Mouse (Mus musculus) heart, embryonic 16.5 days (tissue): Measurements from ENCODE around the gene Gclm. TPM values are rescaled to one million over a fixed set of nuclear protein-coding genes. Genes with fewer than 3 reads are reported as not detected.
"Not testable (repeated sequence)": the region's sequence is repeated elsewhere in the genome, so short reads cannot be mapped to it uniquely, and the experiment has no call there.

ENCODE experiments used
- ATAC-seq: fragments of 200-750 bp; cut with Nextera tagmentation; replicated peaks from 2 replicates; pipeline ENCODE4 v1.8.0; 2017; ENCODE audit warnings: moderate number of reproducible peaks; ENCODE audit not compliant: insufficient read depth, low FRiP score; ENCODE audit errors: extremely low read depth
- H3K27ac ChIP-seq: fragments of 300-500 bp; sonication (generic); 2 replicates; pipeline ENCODE4 v1.5.1; 2014; ENCODE audit warnings: mild to moderate bottlenecking, low read length, control low read depth, moderate library complexity
- H3K27me3 ChIP-seq: fragments of 300-500 bp; sonication (generic); 2 replicates; pipeline ENCODE4 v1.6.1; 2014; ENCODE audit warnings: low read length, mixed read lengths; ENCODE audit not compliant: control insufficient read depth, insufficient read depth
- H3K36me3 ChIP-seq: fragments of 300-500 bp; sonication (generic); 2 replicates; pipeline ENCODE4 v1.6.1; 2014; ENCODE audit not compliant: control insufficient read depth, insufficient read depth
- H3K4me1 ChIP-seq: fragments of 300-500 bp; sonication (generic); 2 replicates; pipeline ENCODE4 v1.6.1; 2014; ENCODE audit warnings: low read length, mixed read lengths; ENCODE audit not compliant: control insufficient read depth, insufficient read depth
- H3K4me2 ChIP-seq: fragments of 300-500 bp; sonication (generic); 2 replicates; pipeline ENCODE4 v1.6.1; 2014; ENCODE audit warnings: low read depth, mild to moderate bottlenecking, control low read depth, low read length
- H3K4me3 ChIP-seq: fragments of 300-500 bp; sonication (generic); 2 replicates; pipeline ENCODE4 v1.5.1; 2014; ENCODE audit warnings: mild to moderate bottlenecking, control low read depth, low read length
- H3K9ac ChIP-seq: fragments of 300-500 bp; sonication (generic); 2 replicates; pipeline ENCODE4 v1.6.1; 2014; ENCODE audit warnings: low read length, control low read depth
- H3K9me3 ChIP-seq: fragments of 300-500 bp; sonication (generic); replicated peaks from 2 replicates; pipeline ENCODE4 v1.6.1; 2016; ENCODE audit warnings: low read length; ENCODE audit not compliant: control insufficient read depth
- WGBS: fragments of 180-500 bp; shearing (Covaris S2); extraction: QIAGEN DNeasy Blood & Tissue Kit; methylation state at CpG from one replicate; pipeline ENCODE4 v1.1.7; 2014; 5-methylcytosine and 5-hydroxymethylcytosine counted together
- polyA plus RNA-seq: library from polyadenylated mRNA; unstranded; fragments of >200 nt; fragmentation: Nextera tagmentation; extraction: Ambion mirVana; gene quantifications from 2 replicates; pipeline ENCODE4 v1.2.1, GENCODE M21; 2015

Gene Gclm
- polyA plus RNA-seq, 1 experiment from 2014 or later, result 52.5 TPM

GRCm38 (mm10) chr3:122274241-122275024 is 29.1 kb downstream of the Gclm start, which contains the start of gene Dnttip2:
TSS of gene Dnttip2 (plus strand) at chr3:122274388.
- Histone ChIP-seq H3K27me3 (no peaks in the 10 kb centered on the region), H3K9ac (peak within 1 kb of the TSS; percentile 98), H3K36me3 (peaks cover 39% of the 10 kb centered on the region), H3K4me2 (peak within 1 kb of the TSS; percentile 87), H3K4me1 (peaks cover 34% of the 10 kb centered on the region), H3K4me3 (peak within 1 kb of the TSS; percentile 100), H3K27ac (peak within 1 kb of the TSS; percentile 80), H3K9me3 (no peaks in the 10 kb centered on the region)
- ATAC-seq, result peak; percentile 96
- WGBS, result under 1% methylated on average over 57 of the region's 57 CpGs

GRCm38 (mm10) chr3:122275111-122275510 is 29.8 kb downstream of the Gclm start:
- no peaks in the 10 kb centered on the region for H3K27me3 ChIP-seq
- peak overlapping the region; percentile 100 for H3K4me3 ChIP-seq
- peak overlapping the region; percentile 98; the same call in 1 of the 2 replicates for H3K9ac ChIP-seq
- no peak overlapping the region for H3K27ac ChIP-seq
- peaks cover 45% of the 10 kb centered on the region for H3K36me3 ChIP-seq
- H3K9me3 ChIP-seq, result no peaks in the 10 kb centered on the region
- H3K4me1 ChIP-seq, result peaks cover 34% of the 10 kb centered on the region
- peak overlapping the region; percentile 87 for H3K4me2 ChIP-seq
- 76% methylated on average over 10 of the region's 10 CpGs for WGBS
- no peak for ATAC-seq

GRCm38 (mm10) chr3:122287195-122287594 is 41.8 kb downstream of the Gclm start:
- H3K4me2 ChIP-seq, result no peak overlapping the region
- H3K9me3 ChIP-seq, result no peaks in the 10 kb centered on the region
- no peak for ATAC-seq
- H3K9ac ChIP-seq, result no peak overlapping the region
- H3K27me3 ChIP-seq, result no peaks in the 10 kb centered on the region
- H3K4me1 ChIP-seq, result peaks cover 7% of the 10 kb centered on the region
- peaks cover 20% of the 10 kb centered on the region for H3K36me3 ChIP-seq
- H3K4me3 ChIP-seq, result no peak overlapping the region
- no peak overlapping the region for H3K27ac ChIP-seq
- 70% methylated on average over 5 of the region's 5 CpGs for WGBS

- Histone ChIP-seq H3K9me3 (no peaks in the 10 kb centered on the region), H3K27me3 (no peaks in the 10 kb centered on the region), H3K4me3 (no peak overlapping the region), H3K9ac (no peak overlapping the region), H3K36me3 (peaks cover 10% of the 10 kb centered on the region), H3K27ac (no peak overlapping the region), H3K4me2 (no peak overlapping the region), H3K4me1 (peaks cover 11% of the 10 kb centered on the region)
- no peak for ATAC-seq
- 80% methylated on average over 5 of the region's 5 CpGs for WGBS
Observed at GRCm38 (mm10) chr3:122288613-122289195, 43.3 kb downstream of the Gclm start.

- not testable (repeated sequence) for H3K4me2 ChIP-seq, H3K4me3 ChIP-seq, H3K9me3 ChIP-seq, H3K36me3 ChIP-seq, H3K9ac ChIP-seq, ATAC-seq, H3K27ac ChIP-seq, H3K27me3 ChIP-seq
- H3K4me1 ChIP-seq, result peaks cover 13% of the 10 kb centered on the region
- 71% methylated on average over 3 of the region's 4 CpGs for WGBS
Observed at GRCm38 (mm10) chr3:122289344-122289743, 44.0 kb downstream of the Gclm start.

GRCm38 (mm10) chr3:122290696-122291095 is 45.3 kb downstream of the Gclm start:
- no peak overlapping the region for H3K4me3 ChIP-seq
- H3K27me3 ChIP-seq, result no peaks in the 10 kb centered on the region
- peak overlapping the region; percentile 95 for H3K27ac ChIP-seq
- 59% methylated on average over 7 of the region's 7 CpGs for WGBS
- no peak overlapping the region for H3K4me2 ChIP-seq
- no peaks in the 10 kb centered on the region for H3K36me3 ChIP-seq
- ATAC-seq, result no peak
- H3K9me3 ChIP-seq, result no peaks in the 10 kb centered on the region
- peaks cover 15% of the 10 kb centered on the region for H3K4me1 ChIP-seq
- no peak overlapping the region for H3K9ac ChIP-seq

GRCm38 (mm10) chr3:122291828-122292227 is 46.5 kb downstream of the Gclm start:
- H3K4me2 ChIP-seq, result peak overlapping the region; percentile 91
- H3K27ac ChIP-seq, result peak overlapping the region; percentile 95
- no peaks in the 10 kb centered on the region for H3K36me3 ChIP-seq
- H3K9ac ChIP-seq, result peak overlapping the region; percentile 92; the same call in 1 of the 2 replicates
- H3K4me3 ChIP-seq, result peak overlapping the region; percentile 90
- 24% methylated on average over 12 of the region's 12 CpGs for WGBS
- H3K27me3 ChIP-seq, result no peaks in the 10 kb centered on the region
- ATAC-seq, result peak; percentile 11; the same call in 1 of the 2 replicates
- no peaks in the 10 kb centered on the region for H3K9me3 ChIP-seq
- H3K4me1 ChIP-seq, result peaks cover 15% of the 10 kb centered on the region

- H3K4me3 ChIP-seq, result peak overlapping the region; percentile 90
- no peaks in the 10 kb centered on the region for H3K36me3 ChIP-seq
- peak overlapping the region; percentile 95 for H3K27ac ChIP-seq
- H3K27me3 ChIP-seq, result no peaks in the 10 kb centered on the region
- ATAC-seq, result peak; percentile 76
- H3K9me3 ChIP-seq, result no peaks in the 10 kb centered on the region
- 5% methylated on average over 54 of the region's 54 CpGs for WGBS
- H3K4me2 ChIP-seq, result peak overlapping the region; percentile 91
- H3K4me1 ChIP-seq, result peaks cover 15% of the 10 kb centered on the region
- H3K9ac ChIP-seq, result peak overlapping the region; percentile 92
Observed at GRCm38 (mm10) chr3:122292300-122293222, 47.2 kb downstream of the Gclm start.
